Mouse (Mus musculus) retina, postnatal 7 days (tissue): ENCODE results near the gene Mctp1.
"Not testable (repeated sequence)": the region's sequence is repeated elsewhere in the genome, so short reads cannot be mapped to it uniquely, and the experiment has no call there.

Source experiments
- DNase-seq: peaks from one replicate; pipeline ENCODE4 v3.0.0-alpha.2; 2012; ENCODE audit warnings: low read depth, low spot score

Mctp1 gene

GRCm38 (mm10) chr13:76482998-76483397, 98.7 kb downstream of the Mctp1 start:
- no peak for DNase-seq

GRCm38 (mm10) chr13:76484086-76484709, 99.9 kb downstream of the Mctp1 start:
- DNase-seq = no peak

GRCm38 (mm10) chr13:76515896-76516295, 131.6 kb downstream of the Mctp1 start:
- no peak for DNase-seq

GRCm38 (mm10) chr13:76523170-76523569, 138.8 kb downstream of the Mctp1 start:
- DNase-seq = no peak

GRCm38 (mm10) chr13:76527326-76527725, 143.0 kb downstream of the Mctp1 start:
- DNase-seq = no peak

GRCm38 (mm10) chr13:76527751-76528150, 143.4 kb downstream of the Mctp1 start:
- DNase-seq = no peak

GRCm38 (mm10) chr13:76529915-76530314, 145.6 kb downstream of the Mctp1 start:
- DNase-seq = no peak

GRCm38 (mm10) chr13:76530867-76531504, 146.7 kb downstream of the Mctp1 start:
- no peak for DNase-seq

GRCm38 (mm10) chr13:76547854-76548253, 163.5 kb downstream of the Mctp1 start:
- no peak for DNase-seq

- no peak for DNase-seq
These were observed 176.6 kb downstream of the Mctp1 start for GRCm38 (mm10) chr13:76560918-76561317.

GRCm38 (mm10) chr13:76561594-76561993, 177.3 kb downstream of the Mctp1 start:
- DNase-seq = no peak

- DNase-seq = no peak
These were observed 179.7 kb downstream of the Mctp1 start for GRCm38 (mm10) chr13:76564061-76564460.

GRCm38 (mm10) chr13:76566024-76566423, 181.7 kb downstream of the Mctp1 start:
- DNase-seq = no peak

- DNase-seq = no peak
These were observed 183.1 kb downstream of the Mctp1 start for GRCm38 (mm10) chr13:76567448-76567847.

GRCm38 (mm10) chr13:76568569-76569211, 184.4 kb downstream of the Mctp1 start:
- no peak for DNase-seq

- no peak for DNase-seq
These were observed 195.1 kb downstream of the Mctp1 start for GRCm38 (mm10) chr13:76579414-76579813.

- no peak for DNase-seq
These were observed 201.1 kb downstream of the Mctp1 start for GRCm38 (mm10) chr13:76585447-76585846.

- DNase-seq = not testable (repeated sequence)
These were observed 206.4 kb downstream of the Mctp1 start for GRCm38 (mm10) chr13:76590709-76591108.

GRCm38 (mm10) chr13:76591189-76591588, 206.9 kb downstream of the Mctp1 start:
- no peak for DNase-seq

- DNase-seq = no peak
These were observed 207.4 kb downstream of the Mctp1 start for GRCm38 (mm10) chr13:76591692-76592091.

- DNase-seq = no peak
These were observed 208.6 kb downstream of the Mctp1 start for GRCm38 (mm10) chr13:76592908-76593307.

- no peak for DNase-seq
These were observed 212.7 kb downstream of the Mctp1 start for GRCm38 (mm10) chr13:76597005-76597404.

- no peak for DNase-seq
These were observed 225.1 kb downstream of the Mctp1 start for GRCm38 (mm10) chr13:76609425-76609824.
